ENCODE assay signal across 13 mouse cellular contexts in genomic region chr19:30107221-30107845, GRCm38 (mm10).
A peak's percentile ranks its signal among the peaks of the same experiment; 100 is the strongest.
DNase-seq lines count a peak whose midpoint lies in the region; ATAC-seq and TF ChIP-seq lines count a peak whose summit lies in the region.
"Had no signal": no experiment of that assay in that cellular context is flagged by ENCODE, and none has a peak within 500 bp of the region (broad histone marks: within the 10 kb centered on the region; RNA-seq: fewer than 3 reads in every experiment).

No protein-coding gene starts in this region.

- no peak overlapping the region for H3K4me2 ChIP-seq in midbrain, embryonic 11.5 days
- no peak overlapping the region for H3K4me2 ChIP-seq in liver, embryonic 16.5 days (ENCODE audit: low read depth, low read length)
- H3K4me2 ChIP-seq in stomach, postnatal 0 days (replicated peaks; ENCODE audit: low read depth), result no peak overlapping the region
- H3K4me2 ChIP-seq: heart, embryonic 11.5 days had no signal

- H3K4me3 ChIP-seq in midbrain, embryonic 11.5 days (ENCODE audit: low read depth, low read length), result no peak overlapping the region
- no peak overlapping the region for H3K4me3 ChIP-seq in midbrain, embryonic 10.5 days
- no peak overlapping the region for H3K4me3 ChIP-seq in liver, embryonic 16.5 days (ENCODE audit: low read depth, low read length)
- H3K4me3 ChIP-seq in stomach, postnatal 0 days (ENCODE audit: low read depth, low read length), result no peak overlapping the region
- H3K4me3 ChIP-seq: erythroblast, embryonic 14.5 days had no signal

- no peak for TF ChIP-seq CTCF in stomach, postnatal 0 days (IDR thresholded peaks at IDR 0.05; ENCODE audit: low read depth)

- no peaks in the 10 kb centered on the region for H3K27me3 ChIP-seq in midbrain, embryonic 11.5 days (ENCODE audit: control insufficient read depth, insufficient read depth, low read length)
- no peaks in the 10 kb centered on the region for H3K27me3 ChIP-seq in midbrain, embryonic 10.5 days (ENCODE audit: low read depth, poor library complexity, severe bottlenecking)
- H3K27me3 ChIP-seq in liver, embryonic 16.5 days (ENCODE audit: control insufficient read depth, insufficient read depth, low read depth, low read length), result no peaks in the 10 kb centered on the region
- H3K27me3 ChIP-seq in stomach, postnatal 0 days (ENCODE audit: control insufficient read depth, insufficient read depth, low read length), result no peaks in the 10 kb centered on the region

- WGBS in midbrain, embryonic 11.5 days, result 77% methylated on average over 10 of the region's 10 CpGs
- WGBS in midbrain, embryonic 10.5 days, result 84% methylated on average over 10 of the region's 10 CpGs
- 58% methylated on average over 10 of the region's 10 CpGs for WGBS in liver, embryonic 16.5 days (ENCODE audit: insufficient replicate concordance)
- 62% methylated on average over 10 of the region's 10 CpGs for WGBS in stomach, postnatal 0 days

- no peak overlapping the region for H3K27ac ChIP-seq in midbrain, embryonic 11.5 days (ENCODE audit: low read depth, low read length)
- no peak overlapping the region for H3K27ac ChIP-seq in midbrain, embryonic 10.5 days (replicated peaks)
- H3K27ac ChIP-seq in liver, embryonic 16.5 days (ENCODE audit: low read length), result 0 out of 2 replicates have a peak overlapping the region, but pooled peaks have one; percentile 30
- no peak overlapping the region for H3K27ac ChIP-seq in stomach, postnatal 0 days (replicated peaks)

- no peaks in the 10 kb centered on the region for H3K4me1 ChIP-seq in midbrain, embryonic 11.5 days (ENCODE audit: control insufficient read depth, insufficient read depth, low read length)
- H3K4me1 ChIP-seq in midbrain, embryonic 10.5 days, result peaks cover 3% of the 10 kb centered on the region; the same call in 1 of the 2 replicates
- H3K4me1 ChIP-seq in liver, embryonic 16.5 days (ENCODE audit: control insufficient read depth, low read depth, low read length), result no peaks in the 10 kb centered on the region
- H3K4me1 ChIP-seq in stomach, postnatal 0 days (replicated peaks; ENCODE audit: control insufficient read depth, insufficient read depth), result no peaks in the 10 kb centered on the region

- DNase-seq in embryo, embryonic 10.5 days (ENCODE audit: low spot score), result peak; percentile 20
- no peak for DNase-seq in embryo, embryonic 10 days (ENCODE audit: low spot score)
- no peak for DNase-seq in midbrain, embryonic 11.5 days (ENCODE audit: low spot score, missing footprints)
- no peak for DNase-seq in midbrain, embryonic 10.5 days (ENCODE audit: low spot score)
- DNase-seq in stomach, postnatal 0 days (ENCODE audit: low spot score), result no peak
- no peak for DNase-seq in gastrocnemius, adult 8-10 months (ENCODE audit: low spot score in 2 of 2)
- DNase-seq in cerebellum, postnatal 36 days, result no peak
- DNase-seq: B cell, adult 2 months; cerebellum, adult 9-11 months had no signal

- no peak overlapping the region for H3K9ac ChIP-seq in midbrain, embryonic 11.5 days (ENCODE audit: low read length)
- H3K9ac ChIP-seq in liver, embryonic 16.5 days (ENCODE audit: low read depth, low read length), result no peak overlapping the region
- H3K9ac ChIP-seq in stomach, postnatal 0 days (ENCODE audit: low read length), result no peak overlapping the region

- no peaks in the 10 kb centered on the region for H3K9me3 ChIP-seq in midbrain, embryonic 11.5 days (ENCODE audit: control insufficient read depth, low read length)
- H3K9me3 ChIP-seq in midbrain, embryonic 10.5 days (replicated peaks), result no peaks in the 10 kb centered on the region
- H3K9me3 ChIP-seq in liver, embryonic 16.5 days (replicated peaks; ENCODE audit: control insufficient read depth, low read length), result no peaks in the 10 kb centered on the region
- no peaks in the 10 kb centered on the region for H3K9me3 ChIP-seq in stomach, postnatal 0 days (ENCODE audit: control insufficient read depth, low read length)

- no peak for TF ChIP-seq EP300 in stomach, postnatal 0 days (optimal IDR thresholded peaks at IDR 0.05)

- H3K36me3 ChIP-seq in midbrain, embryonic 11.5 days (ENCODE audit: control insufficient read depth, insufficient read depth, low read length), result no peaks in the 10 kb centered on the region; the same call in 1 of the 2 replicates
- peaks cover 40% of the 10 kb centered on the region for H3K36me3 ChIP-seq in midbrain, embryonic 10.5 days
- no peaks in the 10 kb centered on the region for H3K36me3 ChIP-seq in liver, embryonic 16.5 days (ENCODE audit: control insufficient read depth, insufficient read depth)
- H3K36me3 ChIP-seq in stomach, postnatal 0 days (ENCODE audit: control insufficient read depth, insufficient read depth, low read length), result no peaks in the 10 kb centered on the region

- 0 out of 2 replicates have a peak, but pooled peaks have one; percentile 25 for ATAC-seq in midbrain, embryonic 11.5 days (ENCODE audit: low FRiP score)
- ATAC-seq in liver, embryonic 16.5 days (ENCODE audit: low read depth), result peak; percentile 77
- ATAC-seq in stomach, postnatal 0 days (ENCODE audit: low FRiP score, low TSS enrichment), result peak; percentile 68; the same call in 1 of the 2 replicates
- ATAC-seq: intestine, embryonic 16.5 days had no signal

Comparison
In these comparisons a context has a peak if more than half of its experiments do, and no peak if none do; other contexts are left out.
1. ATAC-seq: peak in every context shown above with its lines; median percentile 77 in liver, embryonic 16.5 days; 68 in stomach, postnatal 0 days; 25 in midbrain, embryonic 11.5 days.